Mouse (Mus musculus): ENCODE measurements at regions not wholly inside any gene's neighbourhood (a gene's known extent, or its start where the extent isn't known, plus 50 kb on each side); places are given as distances from the start of the nearest gene placed in this dataset.

DNA sequence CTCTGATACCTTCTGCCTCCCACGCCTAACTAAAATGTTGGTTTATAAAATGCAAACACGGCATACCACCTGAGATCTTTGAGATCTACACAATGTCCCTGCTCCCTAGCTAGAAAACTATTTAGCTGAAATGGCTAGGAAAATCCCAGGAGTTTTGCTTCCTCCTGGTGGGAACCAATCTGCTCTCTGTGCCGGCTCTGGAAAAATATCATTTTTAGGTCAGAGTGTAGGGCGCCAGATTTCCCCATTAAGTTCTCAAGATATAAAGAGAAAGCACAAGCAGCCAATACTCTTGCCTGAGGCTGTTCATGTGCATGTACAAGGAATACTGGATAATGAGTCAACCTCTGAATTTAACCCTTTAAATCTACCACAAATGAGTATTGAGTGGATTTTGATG lies 301.0 kb downstream of the 9330182O14Rik start:
- TF ChIP-seq EP300 (IDR thresholded peaks at IDR 0.05; ENCODE audit: low read depth in 1 of 2, low read length in 2 of 2) (no peak), ZNF384 (IDR thresholded peaks at IDR 0.05; ENCODE audit: low read depth, low read length) (no peak), POLR2A (IDR thresholded peaks at IDR 0.05; ENCODE audit: control insufficient read depth in 1 of 2, insufficient read depth in 1 of 2, low read depth in 1 of 2, low read length in 2 of 2, poor library complexity in 1 of 2) (no peak), ZMIZ1 (IDR thresholded peaks at IDR 0.05; ENCODE audit: low read depth, low read length) (no peak), TAL1 (IDR thresholded peaks at IDR 0.05; ENCODE audit: low read length) (no peak), TBP (IDR thresholded peaks at IDR 0.05; ENCODE audit: low read depth, low read length) (no peak)

All from MEL (cell line).